Mouse (Mus musculus) large intestine, adult 2 months (tissue): Measurements from ENCODE around the gene Ly75. TPM values are rescaled to one million over a fixed set of nuclear protein-coding genes. Genes with fewer than 3 reads are reported as not detected.

Source experiments
- DNase-seq: peaks from one replicate; pipeline ENCODE4 v3.0.0-alpha.2; 2012; ENCODE audit warnings: low read depth, low spot score
- WGBS: fragments of 180-500 bp; shearing (Covaris S2); methylation state at CpG from one replicate; pipeline ENCODE4 v1.1.7; 2018; 5-methylcytosine and 5-hydroxymethylcytosine counted together
- polyA plus RNA-seq: library from polyadenylated mRNA; depleted of rRNA; stranded (reverse); fragments of >200 nt; gene quantifications from 2 replicates; pipeline ENCODE4 v1.2.3, GENCODE M21; 2012

The Ly75 gene
- polyA plus RNA-seq, 1 experiment, result 3.5 TPM

- DNase-seq, result no peak
- WGBS, result 74% methylated on average over 9 of the region's 9 CpGs
Measured at GRCm38 (mm10) chr2:60337937-60338336, 45.2 kb downstream of the Ly75 start.

GRCm38 (mm10) chr2:60328641-60329040 lies 54.5 kb downstream of the Ly75 start:
- no peak for DNase-seq
- 92% methylated on average over 10 of the region's 10 CpGs for WGBS

- WGBS, result 91% methylated on average over 11 of the region's 11 CpGs
- DNase-seq, result no peak
Measured at GRCm38 (mm10) chr2:60327581-60327980, 55.5 kb downstream of the Ly75 start.

GRCm38 (mm10) chr2:60326948-60327347 lies 56.2 kb downstream of the Ly75 start:
- WGBS, result 79% methylated on average over 7 of the region's 7 CpGs
- DNase-seq, result no peak

- DNase-seq, result no peak
- 77% methylated on average over 5 of the region's 5 CpGs for WGBS
Measured at GRCm38 (mm10) chr2:60323411-60323810, 59.7 kb downstream of the Ly75 start.

GRCm38 (mm10) chr2:60322031-60322726 lies 60.9 kb downstream of the Ly75 start:
- DNase-seq, result peak; percentile 51
- WGBS, result 32% methylated on average over 6 of the region's 6 CpGs

- WGBS, result 85% methylated on average over 4 of the region's 4 CpGs
- DNase-seq, result no peak
Measured at GRCm38 (mm10) chr2:60303796-60304195, 79.3 kb downstream of the Ly75 start.

- DNase-seq, result no peak
Measured at GRCm38 (mm10) chr2:60299323-60299722, 83.8 kb downstream of the Ly75 start.

GRCm38 (mm10) chr2:60298266-60298665 lies 84.8 kb downstream of the Ly75 start:
- DNase-seq, result no peak
- whole genome bisulfite sequencing, result 84% methylated on average over 3 of the region's 3 CpGs

More at GRCm38 (mm10) chr2:60299323-60299722, 83.8 kb downstream of the Ly75 start:
- 43% methylated on average over 2 of the region's 2 CpGs for WGBS

GRCm38 (mm10) chr2:60291381-60291780 lies 91.7 kb downstream of the Ly75 start:
- no peak for DNase-seq
- WGBS, result 84% methylated on average over 4 of the region's 4 CpGs

GRCm38 (mm10) chr2:60289451-60289850 lies 93.7 kb downstream of the Ly75 start:
- 17% methylated on average over 1 of the region's 1 CpGs for WGBS
- DNase-seq, result no peak

- no peak for DNase-seq
- 81% methylated on average over 4 of the region's 4 CpGs for WGBS
Measured at GRCm38 (mm10) chr2:60288606-60289005, 94.5 kb downstream of the Ly75 start.

GRCm38 (mm10) chr2:60285107-60285617 lies 97.9 kb downstream of the Ly75 start:
- DNase-seq, result no peak
- WGBS, result 60% methylated on average over 8 of the region's 8 CpGs

GRCm38 (mm10) chr2:60284467-60284821 lies 98.7 kb downstream of the Ly75 start, which contains the start of gene Cd302:
Gene Cd302, minus strand, starts transcription at chr2:60284488.
- DNase-seq, result no peak

GRCm38 (mm10) chr2:60283751-60284466 lies 99.2 kb downstream of the Ly75 start:
- DNase-seq, result no peak
- 1% methylated on average over 42 of the region's 42 CpGs for WGBS

More at GRCm38 (mm10) chr2:60284467-60284821, 98.7 kb downstream of the Ly75 start, which contains the start of gene Cd302:
- 6% methylated on average over 4 of the region's 4 CpGs for WGBS

- 31% methylated on average over 9 of the region's 9 CpGs for WGBS
- DNase-seq, result no peak
Measured at GRCm38 (mm10) chr2:60283208-60283750, 99.8 kb downstream of the Ly75 start.

GRCm38 (mm10) chr2:60282625-60283024 lies 100.5 kb downstream of the Ly75 start:
- DNase-seq, result no peak
- WGBS, result 79% methylated on average over 4 of the region's 4 CpGs

- no peak for DNase-seq
- WGBS, result 89% methylated on average over 4 of the region's 4 CpGs
Measured at GRCm38 (mm10) chr2:60278627-60279026, 104.5 kb downstream of the Ly75 start.

- WGBS, result 63% methylated on average over 14 of the region's 14 CpGs
- DNase-seq, result peak; percentile 73
Measured at GRCm38 (mm10) chr2:60269856-60270479, 113.1 kb downstream of the Ly75 start.

- WGBS, result 66% methylated on average over 1 of the region's 1 CpGs
- DNase-seq, result no peak
Measured at GRCm38 (mm10) chr2:60267567-60267966, 115.5 kb downstream of the Ly75 start.
